Mouse (Mus musculus) R1 (cell line): ENCODE data around the gene Psrc1.
A peak's percentile ranks its signal among the peaks of the same experiment; 100 is the strongest.

Source experiments
- DNase-seq: peaks from one replicate; pipeline ENCODE4 v3.0.0-alpha.2; 2018; ENCODE audit warnings: low read depth, low spot score

The Psrc1 gene

DNA sequence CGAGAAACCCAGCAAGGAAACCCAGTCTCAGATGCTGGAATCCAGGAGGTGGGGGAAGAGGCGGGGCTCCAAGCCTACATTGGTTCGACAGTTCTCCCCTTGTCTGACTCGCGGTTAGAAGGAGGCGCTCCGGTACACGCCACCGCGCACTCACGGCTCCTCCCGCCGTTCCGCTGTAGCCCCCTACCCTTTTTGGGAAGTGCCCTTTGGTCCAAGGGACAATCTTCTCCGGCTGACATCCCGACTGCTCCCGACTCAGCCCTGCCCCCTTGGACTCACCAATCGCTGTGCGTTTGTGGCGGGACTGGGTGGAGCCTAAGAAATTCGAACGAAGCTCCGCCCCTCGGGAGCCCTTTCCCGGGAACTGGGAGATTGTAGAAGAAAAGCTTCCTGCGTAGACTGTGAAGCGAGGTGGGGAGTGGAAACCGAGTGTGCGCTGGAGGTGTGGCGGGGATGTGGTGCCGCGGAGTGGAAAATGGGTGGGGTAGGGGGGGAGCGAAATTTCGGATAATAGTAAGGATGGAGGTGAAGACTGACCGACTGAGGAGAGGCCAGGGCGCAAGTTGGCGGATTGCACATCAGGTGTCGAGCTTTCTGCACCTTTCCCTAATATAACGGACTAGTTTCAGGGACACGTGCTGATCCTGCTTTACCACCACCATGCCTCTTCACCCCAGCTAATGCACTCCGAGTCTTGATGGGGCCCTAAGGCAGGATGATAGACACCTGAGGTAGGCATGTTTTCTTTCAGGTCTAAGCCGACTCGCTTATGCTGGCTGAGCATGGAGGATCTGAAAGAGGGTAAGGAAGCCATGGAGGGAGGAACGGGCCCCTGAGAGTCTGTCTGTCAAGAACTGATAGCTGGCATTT lies at the start of gene Psrc1:
TSS of gene Psrc1 (plus strand) at position 355 of the 870 bp plus-strand sequence.
- DNase-seq: peak; percentile 93

GRCm38 (mm10) chr3:108336878-108337277 lies 46.8 kb upstream of the Psrc1 start:
- DNase-seq: no peak

DNA sequence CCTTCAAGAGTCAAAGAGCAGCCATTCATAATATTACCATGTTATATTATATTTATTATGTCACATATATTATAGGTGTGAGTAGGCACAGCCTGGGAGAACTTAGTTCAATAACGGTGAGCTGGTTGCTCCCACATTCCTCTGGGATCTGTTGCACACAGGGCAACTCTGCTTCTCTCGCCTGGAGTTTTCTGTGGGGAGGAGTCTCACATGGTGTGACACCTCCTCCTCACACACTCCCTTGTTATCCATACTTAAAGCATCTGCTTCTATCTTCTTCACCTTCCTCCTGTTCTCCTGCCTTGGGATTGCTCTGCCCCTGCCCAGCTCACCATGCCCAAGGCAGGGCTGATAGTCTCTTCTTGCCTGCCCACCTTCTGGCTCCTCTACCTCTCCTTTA lies 42.6 kb upstream of the Psrc1 start:
- DNase-seq: no peak

- DNase-seq: no peak
These were observed 41.5 kb upstream of the Psrc1 start for GRCm38 (mm10) chr3:108342185-108342584.

GRCm38 (mm10) chr3:108345855-108346254 lies 37.8 kb upstream of the Psrc1 start:
- DNase-seq: no peak

DNA sequence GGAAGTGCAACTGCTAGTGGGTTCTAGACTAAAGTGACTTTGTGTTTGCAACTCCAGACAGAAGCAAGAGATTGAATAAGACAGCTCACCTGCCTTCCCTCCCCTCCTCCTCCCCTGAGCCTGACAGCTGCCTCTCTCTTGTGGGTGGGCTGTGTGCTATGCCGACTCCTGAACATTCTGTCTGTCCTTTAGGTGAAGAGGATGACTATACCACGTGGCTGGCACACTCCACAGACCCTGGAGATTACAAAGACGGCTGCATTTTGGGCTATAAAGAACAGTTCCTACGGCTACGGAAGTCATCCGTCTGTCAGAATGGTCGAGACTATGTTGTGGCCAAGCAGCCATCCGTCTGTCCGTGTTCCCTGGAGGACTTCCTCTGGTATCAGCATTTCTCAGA lies 35.3 kb upstream of the Psrc1 start:
- DNase-seq: no peak

- no peak for DNase-seq
These were observed 28.4 kb upstream of the Psrc1 start for GRCm38 (mm10) chr3:108355245-108355644.

DNA sequence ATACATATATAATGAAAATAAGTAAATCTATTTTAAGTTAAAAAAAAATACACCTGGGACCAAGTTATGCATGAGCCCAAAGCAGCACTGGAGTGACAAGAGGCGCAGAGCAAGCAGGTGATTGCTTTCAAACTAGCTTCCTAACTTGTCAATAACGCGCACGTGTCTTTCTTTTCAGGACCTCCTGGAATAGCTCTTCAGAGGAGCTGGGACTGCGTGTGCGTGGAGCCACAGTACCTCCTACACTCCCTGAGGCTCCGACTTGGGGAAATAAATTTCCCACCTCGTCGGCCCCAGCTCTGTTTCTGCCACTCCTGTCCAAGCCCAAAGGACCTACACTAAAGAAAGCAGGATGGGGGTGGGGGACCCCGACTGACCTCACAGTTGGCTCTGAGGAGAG lies 26.6 kb upstream of the Psrc1 start:
- no peak for DNase-seq

DNA sequence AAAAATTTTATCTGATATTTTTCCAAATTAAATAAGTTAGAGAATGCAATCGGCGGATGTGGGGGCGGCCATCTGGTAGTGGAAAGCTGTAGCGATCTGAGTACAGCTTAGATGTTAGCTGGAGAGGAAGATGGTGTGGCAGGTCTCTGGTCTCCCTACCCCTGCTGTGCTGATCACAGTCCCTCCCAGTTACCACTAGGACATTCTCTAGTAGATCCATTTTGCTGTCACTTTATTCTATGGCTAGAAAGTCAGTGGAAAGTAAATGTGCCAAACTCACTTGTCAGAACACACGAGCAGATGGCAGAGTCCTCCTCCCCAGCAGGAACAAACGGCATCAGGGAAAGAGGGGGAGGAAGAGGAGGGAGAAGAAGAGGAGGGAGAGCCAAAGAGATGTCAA lies 25.2 kb upstream of the Psrc1 start:
- DNase-seq: no peak

- DNase-seq: no peak
These were observed 22.7 kb upstream of the Psrc1 start for GRCm38 (mm10) chr3:108360894-108361293.

GRCm38 (mm10) chr3:108363626-108364025 lies 20.0 kb upstream of the Psrc1 start:
- no peak for DNase-seq

DNA sequence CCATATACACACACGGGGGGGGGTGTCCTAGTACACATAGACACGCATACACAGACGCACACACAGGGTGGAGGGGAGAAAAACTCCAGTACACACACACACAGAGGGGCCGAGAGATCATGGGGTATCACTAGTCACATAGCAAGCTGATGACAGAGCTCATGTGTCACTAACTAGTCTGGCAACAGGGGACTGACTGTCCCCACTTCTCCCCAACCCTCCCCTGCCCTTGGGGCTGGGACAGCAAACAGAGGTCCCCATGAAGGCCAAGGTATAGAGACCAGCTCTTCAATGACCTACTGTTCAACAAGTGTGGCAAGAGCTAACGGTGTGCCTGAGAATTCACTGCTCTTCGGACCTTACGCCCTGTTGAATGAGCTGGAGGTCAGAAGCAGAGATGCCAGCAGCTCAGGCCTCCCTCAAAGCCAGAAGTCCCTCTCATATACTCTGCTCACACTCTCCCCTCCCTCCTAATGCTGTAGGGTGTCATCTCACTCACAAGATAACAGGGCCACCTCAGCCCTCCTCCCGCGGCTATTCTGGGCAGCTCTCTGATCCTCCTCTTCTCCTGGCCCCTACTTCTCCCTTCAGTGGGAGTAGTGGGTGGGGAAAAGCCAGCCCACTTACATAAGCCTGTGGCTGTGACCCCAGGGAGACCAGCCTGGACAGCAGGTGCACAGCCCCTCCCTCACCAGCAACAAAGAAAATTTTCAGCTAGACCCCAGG lies 19.2 kb upstream of the Psrc1 start, which contains the start of gene Mybphl:
TSS of gene Mybphl (plus strand) at position 642 of the 726 bp plus-strand sequence.
- DNase-seq: no peak

DNA sequence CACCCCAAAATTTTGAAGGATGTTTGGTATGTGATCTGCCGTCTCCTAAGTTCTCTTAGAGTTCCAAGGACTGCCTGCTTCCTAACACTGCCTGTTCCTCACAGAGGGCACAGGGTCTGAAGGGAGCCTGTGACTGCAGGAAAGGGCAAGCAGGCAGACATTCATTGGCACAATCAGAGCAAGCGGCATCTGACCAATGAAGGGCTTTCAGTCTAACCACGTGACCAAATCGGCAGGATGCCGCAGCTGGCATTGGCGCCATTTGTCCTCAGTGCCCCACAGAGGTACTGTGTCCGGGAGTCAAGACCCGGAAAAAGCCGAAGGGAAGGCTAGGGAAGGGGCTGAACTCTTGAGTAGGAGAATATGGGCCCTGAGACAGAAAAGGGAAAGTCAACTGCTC lies 16.5 kb upstream of the Psrc1 start:
- peak; percentile 67 for DNase-seq

DNA sequence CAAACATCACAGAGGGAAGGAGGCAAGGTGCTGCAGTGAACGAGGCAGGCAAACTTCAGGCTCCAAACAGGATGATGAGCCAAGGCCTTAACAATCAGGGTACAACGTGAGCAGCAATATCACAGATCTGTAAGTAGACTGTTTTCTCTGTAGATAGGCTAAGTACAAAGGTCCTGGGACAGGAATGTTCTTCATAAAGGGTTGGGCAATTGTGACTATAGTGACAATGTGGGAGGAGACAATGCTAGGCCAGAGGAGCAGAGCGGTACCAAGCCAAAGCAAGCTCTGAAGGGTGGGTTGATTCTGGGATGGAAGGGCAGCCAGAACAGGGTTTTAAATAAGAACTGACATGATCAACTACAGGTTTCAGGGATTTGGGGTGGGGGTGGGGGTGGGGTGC lies 15.8 kb upstream of the Psrc1 start:
- DNase-seq: no peak

DNA sequence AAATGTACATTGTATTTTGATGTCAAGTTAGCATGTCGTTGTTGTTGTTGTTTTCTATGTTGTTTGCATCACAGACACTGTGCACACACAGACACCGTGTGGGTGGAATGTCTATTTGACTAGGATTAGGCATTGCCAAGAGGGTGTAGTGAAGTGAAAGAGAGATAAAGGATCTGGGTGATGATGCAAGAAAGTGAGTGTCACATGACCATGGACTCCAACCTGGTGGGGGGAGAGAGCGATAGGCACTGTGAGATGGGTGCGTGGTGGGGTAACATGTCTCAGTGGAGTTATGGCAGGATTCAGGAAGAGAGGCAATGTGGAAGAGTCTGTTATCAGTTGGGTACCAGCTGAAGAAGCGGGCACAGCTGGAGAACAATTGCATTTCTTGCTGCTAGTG lies 14.9 kb upstream of the Psrc1 start:
- no peak for DNase-seq

DNA sequence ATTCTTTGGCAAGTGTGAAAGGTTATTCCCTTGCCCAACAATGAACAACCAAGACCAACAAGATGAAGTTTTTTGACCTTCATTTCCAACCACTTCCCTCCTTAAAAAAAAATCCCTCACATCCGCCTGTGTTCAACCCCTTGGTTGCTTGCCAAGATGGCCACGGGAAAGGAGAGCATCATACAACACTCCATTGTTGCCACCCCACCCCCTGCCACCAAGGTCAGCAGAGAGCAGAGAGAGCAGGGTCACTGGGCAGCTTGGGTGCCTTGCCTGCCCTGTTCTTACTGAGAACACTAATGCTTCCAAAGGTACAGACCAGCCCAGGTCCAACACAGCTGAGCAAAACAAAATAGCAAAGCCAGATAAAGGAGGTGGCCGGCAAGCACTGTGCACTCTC lies 11.4 kb upstream of the Psrc1 start:
- DNase-seq: no peak

- no peak for DNase-seq
These were observed 10.9 kb upstream of the Psrc1 start for GRCm38 (mm10) chr3:108372691-108373090.

DNA sequence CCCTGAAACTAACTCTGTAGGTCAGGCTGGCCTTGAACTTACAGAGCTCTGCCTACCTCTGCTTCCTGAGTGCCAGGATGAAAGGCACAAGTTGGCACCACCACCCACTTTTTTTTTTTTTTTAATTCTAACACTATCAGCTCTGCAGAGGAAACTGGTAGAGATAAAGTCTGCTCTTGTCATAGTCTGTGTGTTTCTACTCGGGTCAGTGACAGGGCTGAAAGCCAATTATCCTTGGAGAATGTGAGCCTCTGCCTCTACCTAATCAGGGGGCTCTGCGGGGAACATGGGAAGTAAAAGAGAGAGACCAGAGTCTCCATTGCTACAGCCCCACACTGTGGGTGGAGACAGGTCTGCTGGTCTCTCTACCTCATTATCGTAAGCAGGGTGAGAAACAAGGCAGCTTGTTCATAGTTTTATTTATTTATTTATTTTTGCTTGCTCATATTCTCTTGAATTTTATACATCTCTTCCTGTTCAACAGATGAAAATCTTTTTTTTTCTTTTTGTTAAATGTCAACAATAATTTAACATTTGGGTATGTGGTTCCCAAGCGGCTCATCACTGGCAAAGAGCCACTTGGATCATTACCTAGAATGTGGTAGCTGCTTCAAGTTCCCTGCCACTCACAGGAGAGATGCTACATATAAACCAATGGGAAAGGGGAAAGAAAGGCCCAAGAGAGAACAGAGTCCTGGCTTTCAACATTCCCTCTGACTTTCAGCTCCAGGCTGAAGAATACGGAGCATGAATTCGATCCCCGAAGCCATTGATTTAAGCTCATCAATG lies 4.6 kb upstream of the Psrc1 start:
- no peak for DNase-seq

GRCm38 (mm10) chr3:108380695-108381094 lies 2.9 kb upstream of the Psrc1 start:
- DNase-seq: no peak

- DNase-seq: no peak
These were observed 1.4 kb upstream of the Psrc1 start for GRCm38 (mm10) chr3:108381945-108382875.

DNA sequence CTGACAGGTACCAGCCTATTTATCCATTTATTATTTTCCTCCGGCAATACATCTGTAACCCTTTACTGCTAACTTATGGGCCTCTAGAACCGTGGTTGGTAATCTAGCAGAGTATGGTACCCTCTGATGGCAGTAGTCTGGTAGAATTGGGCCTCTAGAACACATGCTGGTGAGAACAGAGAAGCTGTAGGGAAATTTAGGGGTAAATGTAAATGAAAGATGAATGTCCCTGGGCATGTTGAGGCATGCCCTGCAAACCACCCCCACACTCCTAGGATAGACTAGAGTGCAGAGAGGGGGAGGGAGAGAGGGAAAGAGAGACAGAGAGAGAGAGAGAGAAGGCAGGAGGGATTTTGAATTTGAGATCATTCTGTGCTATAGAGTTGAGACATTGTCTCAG lies 786 bp downstream of the Psrc1 start:
- DNase-seq: peak; percentile 53
